Comparison of ENCODE assay signal across 9 mouse cellular contexts in genomic region chr6:122763844-122764445, GRCm38 (mm10). TPM values are rescaled to one million over a fixed set of nuclear protein-coding genes. Genes with fewer than 3 reads are reported as not detected.
DNase-seq lines count a peak whose midpoint lies in the region; ATAC-seq and TF ChIP-seq lines count a peak whose summit lies in the region.
"Had no signal": no experiment of that assay in that cellular context is flagged by ENCODE, and none has a peak within 500 bp of the region (broad histone marks: within the 10 kb centered on the region; RNA-seq: fewer than 3 reads in every experiment).

No protein-coding gene starts in this region.

- peaks cover 72% of the 10 kb centered on the region for H3K4me1 ChIP-seq in erythroblast, embryonic 14.5 days (ENCODE audit: control insufficient read depth)
- peaks cover 77% of the 10 kb centered on the region for H3K4me1 ChIP-seq in E14TG2a.4 (replicated peaks; ENCODE audit: low read depth, low read length)
- peaks cover 31% of the 10 kb centered on the region for H3K4me1 ChIP-seq in liver, postnatal 0 days (ENCODE audit: insufficient read depth)

- ATAC-seq in erythroblast, adult 5-6 weeks (replicated peaks; ENCODE audit: low FRiP score, poor library complexity, severe bottlenecking): no peak
- ATAC-seq in granulocyte monocyte progenitor cell, adult 5-6 weeks (replicated peaks; ENCODE audit: poor library complexity, severe bottlenecking): peak; percentile 34; the same call in 1 of the 2 replicates
- no peak for ATAC-seq in liver, postnatal 0 days

- no peak for TF ChIP-seq CTCF in E14TG2a.4 (conservative IDR thresholded peaks at IDR 0.05; ENCODE audit: low read length)
- no peak for TF ChIP-seq CTCF in liver, postnatal 0 days (IDR thresholded peaks at IDR 0.05; ENCODE audit: low read depth)

- peak overlapping the region; percentile 67 for H3K4me3 ChIP-seq in erythroblast, embryonic 14.5 days (replicated peaks)
- peak overlapping the region; percentile 78 for H3K4me3 ChIP-seq in E14TG2a.4 (replicated peaks; ENCODE audit: low read length)
- peak overlapping the region; percentile 39 for H3K4me3 ChIP-seq in liver, postnatal 0 days (ENCODE audit: low read depth, low read length)

- TF ChIP-seq EP300 in liver, postnatal 0 days (IDR thresholded peaks at IDR 0.05; ENCODE audit: low read depth): no peak

- H3K27ac ChIP-seq in liver, postnatal 0 days (ENCODE audit: low read depth): peak overlapping the region; percentile 63

- no peak overlapping the region for H3K9ac ChIP-seq in liver, postnatal 0 days (replicated peaks)

- no peak for DNase-seq in liver, postnatal 0 days
- no peak for DNase-seq in adrenal gland, postnatal 4 days (ENCODE audit: low spot score in 2 of 2)
- no peak for DNase-seq in layer of hippocampus, postnatal 10 days (ENCODE audit: low spot score in 2 of 2)
- no peak for DNase-seq in spleen, postnatal 36 days (ENCODE audit: low spot score in 2 of 2)

- H3K9me3 ChIP-seq in erythroblast, embryonic 14.5 days (ENCODE audit: control insufficient read depth, low read length): no peaks in the 10 kb centered on the region
- H3K9me3 ChIP-seq in E14TG2a.4 (ENCODE audit: low read length): no peaks in the 10 kb centered on the region
- H3K9me3 ChIP-seq in liver, postnatal 0 days (ENCODE audit: low read length): no peaks in the 10 kb centered on the region

- no peaks in the 10 kb centered on the region for H3K36me3 ChIP-seq in erythroblast, embryonic 14.5 days (ENCODE audit: control insufficient read depth)
- no peaks in the 10 kb centered on the region for H3K36me3 ChIP-seq in E14TG2a.4 (ENCODE audit: insufficient read depth, low read length)
- no peaks in the 10 kb centered on the region for H3K36me3 ChIP-seq in liver, postnatal 0 days (replicated peaks; ENCODE audit: insufficient read depth, low read length)

- H3K4me2 ChIP-seq in liver, postnatal 0 days (ENCODE audit: low read depth, low read length): peak overlapping the region; percentile 81

- WGBS in liver, postnatal 0 days (ENCODE audit: insufficient replicate concordance): 24% methylated on average over 17 of the region's 17 CpGs

- H3K27me3 ChIP-seq in erythroblast, embryonic 14.5 days (ENCODE audit: control insufficient read depth): peaks cover 12% of the 10 kb centered on the region; the same call in 1 of the 2 replicates
- no peaks in the 10 kb centered on the region for H3K27me3 ChIP-seq in E14TG2a.4 (ENCODE audit: insufficient read depth, low read length)
- H3K27me3 ChIP-seq in liver, postnatal 0 days (ENCODE audit: insufficient read depth, low read length): peaks cover 12% of the 10 kb centered on the region; the same call in 1 of the 2 replicates

RNA-seq across cellular contexts. Expression of gene Slc2a3, which starts 37.5 kb away (rescaled TPM):
- 0.48 and 0.56 TPM in 2 replicates for polyA plus RNA-seq in erythroblast, embryonic 14.5 days (2012)
- 7.5 and 15.7 TPM in 2 replicates for total RNA-seq in erythroblast, adult 5-6 weeks (2015; ENCODE audit: low replicate concordance)
- total RNA-seq in erythroblast, adult 5-6 weeks (2017; ENCODE audit: low replicate concordance): 19.1 and 19.4 TPM in 2 replicates
- 4.7 and 6.5 TPM in 2 replicates for total RNA-seq in granulocyte monocyte progenitor cell, adult 5-6 weeks (2014; fragmentation: Nextera tagmentation)
- total RNA-seq in granulocyte monocyte progenitor cell, adult 5-6 weeks (2017): 8.4 and 8.8 TPM in 2 replicates
- polyA plus RNA-seq in liver, postnatal 0 days (2015; fragmentation: Nextera tagmentation; extraction: Ambion mirVana): 7.3 and 8.5 TPM in 2 replicates
- 10 to 100 TPM; 17.4 to 17.8 TPM for total RNA-seq in adrenal gland, postnatal 4 days (2021)
- total RNA-seq in layer of hippocampus, postnatal 10 days (2021): 100 to 1,000 TPM in 1 of 2 experiments, 10 to 100 TPM in 1; 99.1 to 117 TPM

RNA-seq across cellular contexts. Expression of gene Foxj2, which starts 55.8 kb away (rescaled TPM):
- 0.56 and 0.83 TPM in 2 replicates for polyA plus RNA-seq in erythroblast, embryonic 14.5 days (2012)
- 1.3 and 11.5 TPM in 2 replicates for total RNA-seq in erythroblast, adult 5-6 weeks (2015; ENCODE audit: low replicate concordance)
- 0.70 and 4.4 TPM in 2 replicates for total RNA-seq in erythroblast, adult 5-6 weeks (2017; ENCODE audit: low replicate concordance)
- 5.2 and 8.1 TPM in 2 replicates for total RNA-seq in granulocyte monocyte progenitor cell, adult 5-6 weeks (2014; fragmentation: Nextera tagmentation)
- 1.6 and 3.5 TPM in 2 replicates for total RNA-seq in granulocyte monocyte progenitor cell, adult 5-6 weeks (2017)
- polyA plus RNA-seq in liver, postnatal 0 days (2015; fragmentation: Nextera tagmentation; extraction: Ambion mirVana): 1.0 and 1.2 TPM in 2 replicates
- 10 to 100 TPM; 21.3 to 22.1 TPM for total RNA-seq in adrenal gland, postnatal 4 days (2021)
- 10 to 100 TPM; 24.3 to 27.8 TPM for total RNA-seq in layer of hippocampus, postnatal 10 days (2021)

RNA-seq across cellular contexts. Expression of gene Nanog, which starts 56.7 kb away (rescaled TPM):
- polyA plus RNA-seq in erythroblast, embryonic 14.5 days (2012): 0.06 TPM in 1 of 2 replicates, not detected in the other
- not detected in 2 replicates for total RNA-seq in erythroblast, adult 5-6 weeks (2015; ENCODE audit: low replicate concordance)
- total RNA-seq in erythroblast, adult 5-6 weeks (2017; ENCODE audit: low replicate concordance): not detected in 2 replicates
- total RNA-seq in granulocyte monocyte progenitor cell, adult 5-6 weeks (2014; fragmentation: Nextera tagmentation): not detected in 2 replicates
- not detected in 2 replicates for total RNA-seq in granulocyte monocyte progenitor cell, adult 5-6 weeks (2017)
- polyA plus RNA-seq in liver, postnatal 0 days (2015; fragmentation: Nextera tagmentation; extraction: Ambion mirVana): not detected in 2 replicates
- not detected for total RNA-seq in adrenal gland, postnatal 4 days (2021)
- not detected for total RNA-seq in layer of hippocampus, postnatal 10 days (2021)
- polyA plus RNA-seq: large intestine, adult 2 months had no signal

Comparison
In these comparisons a context has a peak if more than half of its experiments do, and no peak if none do; other contexts are left out.
1. RNA of gene Slc2a3, which starts 37.5 kb away (total RNA-seq): 99.1 to 117 TPM in layer of hippocampus, postnatal 10 days; 7.5 to 19.4 TPM in erythroblast, adult 5-6 weeks, 17.4 to 17.8 TPM in adrenal gland, postnatal 4 days and 4.7 to 8.8 TPM in granulocyte monocyte progenitor cell, adult 5-6 weeks; every median in the first group is over 4 times any median in the second.
2. Peak in every context shown above with its lines, with median percentiles within 50 percentile points of each other: H3K4me3 ChIP-seq.